Mouse (Mus musculus): ENCODE results near the gene Etv1.

The Etv1 gene

GRCm38 (mm10) chr12:38779186-38779777 is at the start of gene Etv1:
Gene Etv1, plus strand, starts transcription at chr12:38779380.
- DNase-seq = peak; percentile 32

DNA sequence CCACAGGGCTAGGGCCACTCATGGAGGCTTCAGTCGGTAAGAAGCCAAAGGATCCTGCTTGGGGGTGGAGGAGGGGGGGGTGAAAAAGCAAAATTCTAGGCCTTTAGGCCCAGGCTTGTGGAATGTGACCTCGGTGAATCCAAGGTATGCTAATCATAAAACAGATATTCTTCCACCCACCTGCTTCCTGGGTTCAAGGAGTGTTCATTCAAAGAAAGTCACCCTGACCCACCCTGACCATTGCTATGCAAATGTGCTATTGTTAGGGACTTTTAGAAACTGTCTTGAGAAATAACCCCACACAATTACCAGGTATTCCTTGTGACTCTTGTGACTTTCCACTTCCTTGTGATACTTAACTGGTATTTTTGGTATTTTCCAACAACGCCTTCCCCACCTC is 49.5 kb upstream of the Etv1 start:
- no peak for DNase-seq

GRCm38 (mm10) chr12:38730791-38731190 is 48.4 kb upstream of the Etv1 start:
- no peak for DNase-seq

GRCm38 (mm10) chr12:38759322-38759721 is 19.9 kb upstream of the Etv1 start:
- DNase-seq = no peak

DNA sequence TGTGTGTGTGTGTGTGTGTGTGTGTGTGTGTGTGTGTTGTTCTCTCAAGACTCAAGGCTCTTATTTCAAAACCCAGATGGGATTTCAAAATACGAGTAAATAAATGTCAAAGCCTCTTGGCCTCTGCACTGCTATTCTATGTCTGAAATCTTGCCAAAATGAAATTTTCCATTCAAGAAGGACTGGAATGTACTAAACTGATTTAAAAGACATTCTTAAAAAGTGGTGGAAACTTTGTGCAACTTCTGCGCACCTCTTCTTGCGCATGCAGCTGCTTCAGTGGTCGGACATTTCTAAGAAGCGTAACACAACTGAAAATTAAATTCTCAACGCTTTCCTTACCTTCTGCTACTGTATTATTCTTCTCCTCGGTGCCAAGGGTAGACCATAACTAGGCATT is 1.9 kb upstream of the Etv1 start:
- no peak for DNase-seq

GRCm38 (mm10) chr12:38777957-38778298 is 1.3 kb upstream of the Etv1 start:
- DNase-seq = no peak

DNA sequence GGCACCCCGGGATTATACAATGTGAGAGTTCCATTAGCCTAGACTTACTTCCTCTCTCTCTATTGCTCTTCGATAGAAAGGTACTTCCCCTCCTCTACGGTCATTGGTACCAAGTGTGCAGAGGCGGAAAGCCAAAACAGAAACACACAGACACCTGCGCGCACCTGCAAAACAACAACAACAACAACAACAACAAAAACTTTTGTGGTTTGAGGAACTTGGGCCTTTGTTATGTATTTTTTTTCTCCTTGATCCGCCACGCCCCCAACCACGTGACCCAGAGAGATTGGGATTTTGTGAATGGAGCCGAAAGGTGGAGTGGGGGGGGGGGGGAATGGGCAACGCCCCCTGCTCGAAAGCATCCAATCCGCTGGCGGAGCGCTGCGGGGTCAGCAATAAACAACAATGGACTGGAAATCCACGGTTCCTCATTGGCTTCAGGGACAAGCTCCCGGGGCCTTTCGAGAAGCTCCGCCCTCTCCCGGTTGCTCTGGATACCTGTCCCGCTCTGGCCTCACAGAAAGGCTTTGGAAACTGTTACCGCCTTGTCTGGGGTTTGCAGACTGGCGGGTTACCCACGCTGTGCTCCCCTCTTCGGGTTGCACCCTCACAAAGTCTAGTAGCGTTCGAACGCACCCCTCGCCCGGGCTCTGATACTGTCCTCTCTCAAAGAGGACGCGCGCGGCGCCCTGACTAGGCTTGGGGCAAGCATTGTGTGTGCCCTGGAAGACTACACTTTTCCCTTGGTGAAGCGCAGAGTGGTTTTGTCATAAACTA is 693 bp upstream of the Etv1 start:
- peak; percentile 84 for DNase-seq

- DNase-seq = peak; percentile 69
Observed at GRCm38 (mm10) chr12:38780006-38780954, 1.1 kb downstream of the Etv1 start.

DNA sequence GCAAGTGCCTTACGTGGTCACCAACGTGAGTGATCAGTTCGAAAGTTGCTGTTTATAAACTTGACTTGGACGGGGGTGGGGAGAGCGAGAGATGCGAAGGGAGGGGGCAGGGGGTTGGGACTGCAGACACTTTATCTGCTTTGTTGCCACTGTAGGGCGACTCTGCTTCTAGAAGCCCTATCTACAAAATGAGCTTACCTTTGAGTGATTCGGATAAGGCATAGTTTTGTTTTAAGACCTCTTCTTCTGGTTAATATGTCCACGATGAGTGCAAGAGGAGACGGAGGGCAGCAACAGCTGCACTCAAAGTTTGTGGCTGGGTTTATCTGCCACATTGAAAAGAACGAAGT is 1.8 kb downstream of the Etv1 start:
- peak; percentile 51 for DNase-seq

- no peak for DNase-seq
Observed at GRCm38 (mm10) chr12:38781686-38782085, 2.5 kb downstream of the Etv1 start.

GRCm38 (mm10) chr12:38783291-38783690 is 4.1 kb downstream of the Etv1 start:
- no peak for DNase-seq

- no peak for DNase-seq
Observed at GRCm38 (mm10) chr12:38784221-38784620, 5.0 kb downstream of the Etv1 start.

GRCm38 (mm10) chr12:38786571-38786970 is 7.4 kb downstream of the Etv1 start:
- no peak for DNase-seq

DNA sequence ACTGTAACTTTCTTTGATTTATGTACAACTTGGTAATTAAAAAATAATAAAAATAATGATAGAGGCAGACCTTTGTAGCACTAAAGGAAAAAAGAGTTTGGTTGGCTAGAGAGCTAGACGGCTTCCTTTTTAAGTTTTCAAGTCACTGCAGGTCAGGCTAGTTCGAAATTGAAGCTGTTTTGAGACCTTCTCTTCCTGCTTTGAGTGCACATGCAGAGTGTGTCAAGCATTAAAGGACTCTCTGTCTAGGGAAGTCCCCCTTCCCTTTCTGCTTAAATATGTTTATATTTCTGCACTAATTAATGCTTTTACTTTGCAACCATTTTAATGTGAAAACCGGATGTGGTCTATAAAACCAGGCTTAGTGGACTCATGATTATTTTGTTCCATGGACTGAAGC is 8.5 kb downstream of the Etv1 start:
- no peak for DNase-seq

GRCm38 (mm10) chr12:38788621-38789020 is 9.4 kb downstream of the Etv1 start:
- peak; percentile 39 for DNase-seq

- no peak for DNase-seq
Observed at GRCm38 (mm10) chr12:38789789-38790355, 10.7 kb downstream of the Etv1 start.

DNA sequence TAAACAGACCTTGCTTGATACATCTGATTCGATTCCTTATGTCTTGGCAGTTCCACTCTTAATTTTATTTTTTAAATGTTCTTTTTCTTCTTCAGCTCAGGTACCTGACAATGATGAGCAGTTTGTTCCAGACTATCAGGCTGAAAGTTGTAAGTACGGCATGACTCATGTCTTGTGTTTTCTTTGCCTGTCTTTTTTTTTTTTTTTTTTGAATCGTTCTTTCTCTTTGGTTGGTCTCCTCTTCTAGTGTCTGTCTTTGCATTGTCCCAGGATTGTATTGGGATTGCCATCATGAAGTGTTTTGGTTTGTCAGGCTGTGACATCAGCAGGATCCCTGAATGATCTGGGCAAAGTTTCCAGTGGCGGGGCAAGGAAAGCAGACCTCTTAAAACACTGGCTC is 13.9 kb downstream of the Etv1 start:
- no peak for DNase-seq

DNA sequence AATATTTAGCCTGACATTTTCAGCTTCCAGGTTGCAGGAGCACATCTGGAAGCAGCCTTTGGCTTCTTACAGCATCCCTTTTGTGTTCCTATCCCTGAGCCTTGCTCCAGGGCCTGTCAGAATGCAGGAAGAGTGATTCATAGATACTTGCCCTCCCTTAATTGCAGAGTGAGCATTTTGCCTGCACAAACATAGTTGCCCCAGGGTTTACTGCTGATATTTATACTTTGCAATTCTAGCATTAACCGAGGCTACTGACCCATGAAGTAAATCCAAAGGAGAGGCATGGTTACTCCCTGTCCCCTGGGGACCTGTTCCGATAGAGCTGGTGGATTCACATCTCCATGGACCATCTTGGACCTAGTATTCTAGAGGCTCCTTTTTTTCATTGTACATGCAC is 14.5 kb downstream of the Etv1 start:
- no peak for DNase-seq

GRCm38 (mm10) chr12:38807031-38807430 is 27.9 kb downstream of the Etv1 start:
- peak; percentile 47 for DNase-seq

DNA sequence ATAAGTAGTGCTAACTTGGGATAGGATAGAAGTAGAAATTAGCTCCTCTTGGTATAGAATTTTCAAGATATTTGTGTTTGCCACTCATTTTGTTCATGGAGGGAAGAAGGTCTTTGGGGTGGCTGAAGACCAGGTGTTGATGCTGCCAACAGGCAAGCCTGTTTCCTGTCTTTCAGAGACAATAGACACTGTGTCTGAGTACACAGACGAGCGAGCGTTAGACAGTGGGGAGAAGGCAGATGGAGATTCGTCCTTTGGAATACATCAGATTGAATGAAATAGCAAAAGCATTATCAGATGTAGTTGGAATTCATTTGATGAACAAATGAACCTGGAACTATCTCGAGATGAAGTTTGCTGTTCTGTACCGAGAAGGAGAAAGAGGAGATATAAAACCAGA is 33.2 kb downstream of the Etv1 start:
- DNase-seq = no peak

- no peak for DNase-seq
Observed at GRCm38 (mm10) chr12:38814010-38814786, 35.0 kb downstream of the Etv1 start.

DNA sequence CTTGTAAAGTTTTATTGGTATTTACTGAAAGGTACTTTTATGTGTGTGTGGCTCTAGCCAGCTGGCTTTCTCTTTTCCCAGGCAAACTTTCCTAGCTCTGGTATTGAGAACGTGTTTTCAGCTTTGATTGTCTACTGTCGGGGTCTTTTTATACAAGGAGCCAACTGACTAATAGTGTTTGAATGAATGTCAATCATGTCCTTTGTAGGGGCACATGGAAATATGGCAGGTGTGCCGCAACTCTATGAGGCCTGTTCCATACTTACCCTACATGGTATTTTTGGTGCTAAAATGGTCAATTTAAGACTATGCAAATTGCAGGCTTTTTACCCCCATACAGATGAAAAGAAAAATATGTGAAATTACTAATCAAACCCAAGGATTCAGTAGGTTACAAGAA is 37.1 kb downstream of the Etv1 start:
- DNase-seq = no peak

DNA sequence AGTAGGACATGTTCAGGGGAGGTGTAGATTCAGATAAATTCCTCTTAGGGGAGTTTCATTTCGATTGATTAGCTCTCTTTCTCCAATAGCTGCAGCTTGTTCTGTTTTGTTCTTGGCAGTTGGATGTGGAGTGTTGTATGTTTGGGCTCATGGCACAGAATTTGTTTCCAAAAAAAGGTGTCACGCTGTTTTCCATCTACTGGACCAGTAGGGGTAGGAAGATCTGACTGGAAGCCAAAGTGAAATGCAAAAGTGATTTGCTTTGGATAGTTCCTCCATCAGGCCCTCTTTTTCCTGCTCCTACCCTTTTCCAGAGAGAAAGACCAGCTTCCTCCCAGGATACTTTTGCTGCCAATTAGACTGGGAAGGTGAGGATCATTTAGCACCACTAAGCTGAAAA is 39.1 kb downstream of the Etv1 start:
- peak; percentile 60 for DNase-seq

Measured in cerebellum, adult 11 months (tissue).